Mouse (Mus musculus) forebrain, embryonic 12.5 days (tissue): ENCODE measurements around the gene 5330417C22Rik. TPM values are rescaled to one million over a fixed set of nuclear protein-coding genes. Genes with fewer than 3 reads are reported as not detected.

Source experiments
- ATAC-seq: fragments of 200-750 bp; cut with Nextera tagmentation; 2 replicates; pipeline ENCODE4 v1.8.0; 2017; ENCODE audit warnings: moderate TSS enrichment; ENCODE audit not compliant: low FRiP score
- H3K27ac ChIP-seq: fragments of 300-500 bp; sonication (generic); 2 replicates; pipeline ENCODE4 v1.5.1; 2016; ENCODE audit warnings: mild to moderate bottlenecking
- H3K27me3 ChIP-seq: fragments of 300-500 bp; sonication (generic); 2 replicates; pipeline ENCODE4 v1.6.1; 2016; ENCODE audit warnings: mild to moderate bottlenecking
- H3K36me3 ChIP-seq: fragments of 300-500 bp; sonication (generic); replicated peaks from 2 replicates; pipeline ENCODE4 v1.6.1; 2016; ENCODE audit warnings: mild to moderate bottlenecking
- H3K4me1 ChIP-seq: fragments of 300-500 bp; sonication (generic); 2 replicates; pipeline ENCODE4 v1.6.1; 2016
- H3K4me2 ChIP-seq: fragments of 300-500 bp; sonication (generic); 2 replicates; pipeline ENCODE4 v1.6.1; 2016; ENCODE audit warnings: mild to moderate bottlenecking, moderate library complexity
- H3K4me3 ChIP-seq: fragments of 300-500 bp; sonication (generic); replicated peaks from 2 replicates; pipeline ENCODE4 v1.5.1; 2016; ENCODE audit warnings: mild to moderate bottlenecking
- H3K9ac ChIP-seq: fragments of 300-500 bp; sonication (generic); 2 replicates; pipeline ENCODE4 v1.6.1; 2016; ENCODE audit warnings: mild to moderate bottlenecking
- H3K9me3 ChIP-seq: fragments of 300-500 bp; sonication (generic); 2 replicates; pipeline ENCODE4 v1.6.1; 2016
- WGBS: fragments of 180-500 bp; shearing (Covaris S2); methylation state at CpG from one replicate; pipeline ENCODE4 v1.1.7; 2016; 5-methylcytosine and 5-hydroxymethylcytosine counted together
- polyA plus RNA-seq: library from polyadenylated mRNA; unstranded; fragments of >200 nt; fragmentation: Nextera tagmentation; extraction: Ambion mirVana; gene quantifications from 2 replicates; pipeline ENCODE4 v1.2.1, GENCODE M21; 2016

5330417C22Rik gene
- polyA plus RNA-seq, 1 experiment from 2014 or later: 3.7 TPM

DNA sequence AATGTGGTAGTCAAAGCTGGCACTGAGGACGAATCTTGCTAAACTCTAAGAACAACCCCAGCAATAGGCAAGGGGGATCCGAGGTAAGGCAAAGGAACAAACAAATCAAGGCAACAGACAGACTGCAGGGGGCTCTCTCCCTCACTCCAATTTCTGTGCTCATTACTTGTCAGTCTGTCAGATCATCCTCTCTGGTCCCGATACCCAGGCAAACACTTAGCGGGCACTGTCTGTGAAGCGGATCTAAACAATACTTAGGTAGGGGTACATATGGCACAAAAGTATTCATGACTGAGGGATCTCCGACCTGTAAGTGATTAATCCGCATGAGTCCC lies 100.0 kb downstream of the 5330417C22Rik start:
- Histone ChIP-seq H3K4me3 (no peak overlapping the region), H3K27me3 (no peaks in the 10 kb centered on the region), H3K9me3 (no peaks in the 10 kb centered on the region), H3K27ac (no peak overlapping the region; the same call in 1 of the 2 replicates), H3K9ac (no peak overlapping the region), H3K4me1 (peaks cover 55% of the 10 kb centered on the region), H3K4me2 (no peak overlapping the region), H3K36me3 (peaks cover 42% of the 10 kb centered on the region)
- WGBS: 73% methylated on average over 7 of the region's 7 CpGs
- no peak for ATAC-seq

DNA sequence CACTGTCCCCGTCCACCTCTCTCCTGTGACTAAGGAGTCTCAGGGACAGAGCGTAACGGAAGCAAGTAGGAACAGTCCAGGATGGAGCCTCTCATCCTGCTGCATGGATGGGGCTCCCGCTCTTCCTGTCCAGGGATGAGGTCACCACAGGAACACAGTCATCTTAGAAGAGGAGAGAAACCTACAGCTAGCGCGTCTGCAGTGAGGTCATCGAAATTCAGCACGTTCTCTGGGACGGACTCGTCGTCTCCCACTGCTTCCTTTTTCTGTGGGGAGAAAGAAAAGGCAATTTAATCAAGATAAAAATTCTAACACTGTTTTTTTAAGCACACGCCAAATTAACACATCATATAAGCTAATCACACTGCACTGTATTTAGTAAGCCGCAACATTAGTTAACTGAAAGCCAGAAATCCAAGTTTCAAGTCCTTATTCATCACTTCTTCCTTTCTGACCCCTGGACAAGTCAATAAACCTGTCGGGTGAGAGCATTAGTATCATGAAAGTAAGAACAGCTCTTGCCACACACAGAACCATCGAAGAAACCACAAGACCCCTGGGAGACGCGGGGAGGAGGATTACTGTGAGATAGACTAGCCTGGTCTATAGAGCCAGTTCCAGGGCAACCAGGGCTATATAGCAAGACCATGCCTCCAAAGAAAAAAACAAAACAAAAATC lies 100.5 kb downstream of the 5330417C22Rik start:
- peaks cover 58% of the 10 kb centered on the region for H3K4me1 ChIP-seq
- H3K36me3 ChIP-seq: peaks cover 46% of the 10 kb centered on the region
- H3K9ac ChIP-seq: 0 out of 2 replicates have a peak overlapping the region, but pooled peaks have one; percentile 38
- H3K27ac ChIP-seq: peak overlapping the region; percentile 97
- WGBS: 81% methylated on average over 17 of the region's 17 CpGs
- no peak for ATAC-seq
- H3K9me3 ChIP-seq: no peaks in the 10 kb centered on the region
- H3K4me3 ChIP-seq: no peak overlapping the region
- no peak overlapping the region for H3K4me2 ChIP-seq
- no peaks in the 10 kb centered on the region for H3K27me3 ChIP-seq

DNA sequence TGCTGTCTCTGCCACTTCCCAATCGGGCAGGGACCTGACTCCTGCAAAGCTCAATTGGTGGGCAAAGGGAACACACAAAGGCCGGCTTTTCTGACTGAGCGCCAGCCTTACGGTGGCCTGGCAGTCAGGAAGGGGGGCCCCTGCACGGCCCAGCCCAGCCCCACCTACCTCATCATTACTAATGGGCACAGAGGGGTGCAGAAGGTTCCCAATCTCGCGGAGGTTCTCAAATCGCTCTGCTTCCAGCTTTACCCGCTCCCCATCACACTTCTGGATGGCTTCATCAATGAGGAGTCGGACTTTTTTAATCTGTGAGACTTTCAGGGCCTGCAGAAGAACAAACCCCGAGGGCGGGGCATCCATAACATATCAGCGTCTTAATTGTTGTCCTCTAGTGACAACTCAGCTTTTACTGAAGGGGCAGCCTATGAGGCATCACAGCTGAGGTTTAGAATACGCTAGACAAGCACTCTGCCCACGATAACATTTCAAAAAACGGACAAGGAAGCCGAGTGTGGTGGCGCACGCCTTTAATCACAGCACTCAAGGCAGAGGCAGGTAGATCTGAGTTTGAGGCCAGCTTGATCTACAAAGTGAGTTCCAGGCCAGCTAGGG lies 102.3 kb downstream of the 5330417C22Rik start:
- 7% methylated on average over 19 of the region's 19 CpGs for WGBS
- H3K27me3 ChIP-seq: no peaks in the 10 kb centered on the region
- H3K27ac ChIP-seq: peak overlapping the region; percentile 97
- peaks cover 50% of the 10 kb centered on the region for H3K36me3 ChIP-seq
- no peaks in the 10 kb centered on the region for H3K9me3 ChIP-seq
- peak overlapping the region; percentile 41 for H3K4me2 ChIP-seq
- H3K4me3 ChIP-seq: peak overlapping the region; percentile 18; the same call in 1 of the 2 replicates
- H3K9ac ChIP-seq: peak overlapping the region; percentile 44
- ATAC-seq: peak; percentile 80
- H3K4me1 ChIP-seq: peaks cover 60% of the 10 kb centered on the region

DNA sequence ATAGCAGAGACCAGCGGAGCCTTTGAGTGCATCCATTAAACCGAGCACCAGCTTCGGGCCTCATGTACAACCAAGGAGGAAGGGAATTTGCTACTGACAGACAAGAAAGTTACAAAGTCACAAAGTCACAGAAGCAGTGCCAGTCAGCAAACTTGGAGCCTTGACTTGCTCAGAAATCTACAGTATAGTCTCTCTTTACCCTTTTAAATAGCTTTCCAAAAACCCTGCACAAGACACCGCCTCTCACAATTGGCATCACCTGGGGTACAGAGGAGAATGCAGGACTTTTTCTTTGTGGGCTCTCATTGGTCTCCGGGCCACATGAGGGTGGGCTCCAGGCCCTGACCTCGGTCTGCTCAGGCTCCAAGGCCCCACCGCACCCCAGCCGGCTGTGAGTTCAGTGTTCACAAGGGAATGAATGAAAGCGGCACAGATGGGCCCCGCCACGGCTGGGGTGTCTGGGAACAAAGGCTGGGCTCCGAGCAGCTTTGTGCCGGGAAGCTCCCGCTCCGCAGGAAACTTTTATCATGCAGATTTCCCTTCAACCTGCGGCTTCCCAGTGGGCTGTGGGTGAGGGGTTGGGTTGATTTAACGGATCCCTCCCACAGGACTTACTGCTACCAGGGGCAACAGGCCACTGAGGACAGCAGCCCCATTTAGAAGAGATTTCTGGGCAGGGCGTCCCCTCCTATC lies 103.0 kb downstream of the 5330417C22Rik start:
- H3K27ac ChIP-seq: peak overlapping the region; percentile 97
- peaks cover 60% of the 10 kb centered on the region for H3K4me1 ChIP-seq
- H3K4me2 ChIP-seq: peak overlapping the region; percentile 41
- H3K9me3 ChIP-seq: no peaks in the 10 kb centered on the region
- ATAC-seq: peak; percentile 86
- WGBS: 5% methylated on average over 18 of the region's 18 CpGs
- no peaks in the 10 kb centered on the region for H3K27me3 ChIP-seq
- H3K9ac ChIP-seq: peak overlapping the region; percentile 44
- H3K36me3 ChIP-seq: peaks cover 52% of the 10 kb centered on the region
- peak overlapping the region; percentile 18; the same call in 1 of the 2 replicates for H3K4me3 ChIP-seq

DNA sequence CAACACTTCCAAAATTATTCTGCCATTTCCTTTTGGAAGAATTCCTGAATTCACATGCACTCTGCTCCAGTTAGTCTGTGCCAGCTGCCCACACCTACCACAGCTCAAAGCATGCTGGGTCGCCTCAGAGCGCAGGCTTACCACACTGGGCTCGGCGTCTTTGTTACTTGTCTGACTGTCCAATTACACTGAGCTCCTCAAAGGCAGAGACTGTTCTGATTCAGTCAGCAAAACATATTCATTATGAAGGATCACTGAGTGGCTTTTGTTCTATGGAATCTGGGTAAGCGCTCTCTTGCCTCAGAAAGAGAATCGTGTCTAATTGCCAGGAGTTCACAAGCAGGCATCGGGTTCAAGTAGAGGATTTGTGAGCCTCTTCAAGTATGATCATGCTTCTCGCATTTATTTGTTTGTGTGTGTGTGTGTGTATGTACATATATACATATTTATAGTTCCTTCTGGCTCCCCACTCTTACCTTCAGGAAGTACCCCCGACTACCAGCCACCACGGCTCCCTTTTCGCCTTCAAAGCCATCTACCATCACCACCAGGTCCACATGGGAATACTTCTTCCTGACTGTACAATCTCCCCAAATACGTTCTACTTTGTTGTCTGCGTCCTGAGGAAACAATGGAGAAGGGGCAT lies 103.7 kb downstream of the 5330417C22Rik start:
- Histone ChIP-seq H3K9me3 (no peaks in the 10 kb centered on the region), H3K27me3 (no peaks in the 10 kb centered on the region), H3K9ac (peak overlapping the region; percentile 44; the same call in 1 of the 2 replicates), H3K36me3 (peaks cover 59% of the 10 kb centered on the region), H3K4me1 (peaks cover 60% of the 10 kb centered on the region), H3K27ac (peak overlapping the region; percentile 97), H3K4me2 (peak overlapping the region; percentile 41), H3K4me3 (no peak overlapping the region)
- 16% methylated on average over 13 of the region's 13 CpGs for WGBS
- ATAC-seq: peak; percentile 84

DNA sequence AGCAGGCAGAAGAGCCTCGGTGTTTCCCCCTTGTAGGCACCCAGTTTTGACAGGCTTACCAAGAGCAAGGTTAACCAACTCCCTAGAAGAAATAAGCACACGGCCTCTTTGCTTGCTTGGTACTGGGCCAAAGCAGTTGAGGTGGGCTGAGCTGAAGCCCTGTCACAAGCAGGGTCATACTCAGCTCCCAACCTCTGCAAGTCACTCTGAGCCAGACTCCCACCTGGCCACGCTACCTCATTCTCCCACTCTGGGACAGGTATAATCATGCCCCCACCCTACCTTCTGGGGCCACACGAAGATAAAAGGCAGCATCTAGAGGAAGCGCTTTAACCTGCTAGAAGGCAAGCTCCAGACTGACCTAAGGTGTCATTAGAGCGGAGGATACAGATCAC lies 110.7 kb downstream of the 5330417C22Rik start:
- whole genome bisulfite sequencing: 70% methylated on average over 6 of the region's 6 CpGs
- Histone ChIP-seq H3K27ac (peak overlapping the region; percentile 71), H3K36me3 (peaks cover 58% of the 10 kb centered on the region), H3K4me2 (no peak overlapping the region), H3K9me3 (no peaks in the 10 kb centered on the region), H3K9ac (no peak overlapping the region; the same call in 1 of the 2 replicates), H3K27me3 (no peaks in the 10 kb centered on the region), H3K4me3 (no peak overlapping the region), H3K4me1 (peaks cover 46% of the 10 kb centered on the region)
- ATAC-seq: no peak

DNA sequence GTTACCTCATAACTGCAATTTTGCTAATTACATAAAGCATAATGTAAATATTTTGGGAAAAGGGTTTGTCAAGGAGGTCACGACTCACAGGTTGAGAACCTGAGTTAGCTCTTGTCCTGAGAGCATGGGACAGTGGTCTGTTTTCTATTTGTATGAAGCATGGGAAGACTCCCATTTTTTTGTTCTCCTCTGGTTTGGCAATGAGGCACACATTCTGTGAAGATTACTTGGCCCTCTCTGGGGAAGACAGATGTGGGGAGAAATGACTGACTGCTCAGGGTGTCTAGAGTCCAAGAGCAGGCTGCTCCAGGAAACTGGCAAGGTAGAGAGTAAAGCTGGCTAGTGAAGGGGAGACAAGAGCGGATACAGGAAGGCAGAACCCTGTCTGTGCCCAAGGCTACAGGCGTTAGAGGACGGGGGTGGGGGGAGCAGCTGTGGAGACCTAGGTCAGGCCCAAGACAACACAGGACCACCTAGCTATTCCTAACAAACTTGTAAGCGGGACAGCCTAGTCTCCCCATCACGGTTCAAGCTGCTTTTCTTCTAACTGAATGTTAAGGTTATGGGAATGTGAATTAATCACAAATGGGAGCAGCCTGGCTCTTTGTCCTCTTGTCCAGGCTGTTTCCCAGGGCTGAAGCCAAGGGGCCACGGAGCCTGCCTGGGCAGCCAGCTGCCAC lies 111.3 kb downstream of the 5330417C22Rik start:
- H3K4me2 ChIP-seq: no peak overlapping the region
- H3K36me3 ChIP-seq: peaks cover 53% of the 10 kb centered on the region
- no peak overlapping the region for H3K4me3 ChIP-seq
- H3K9ac ChIP-seq: no peak overlapping the region; the same call in 1 of the 2 replicates
- no peaks in the 10 kb centered on the region for H3K27me3 ChIP-seq
- H3K4me1 ChIP-seq: peaks cover 46% of the 10 kb centered on the region
- 51% methylated on average over 7 of the region's 7 CpGs for WGBS
- H3K27ac ChIP-seq: peak overlapping the region; percentile 71
- H3K9me3 ChIP-seq: no peaks in the 10 kb centered on the region
- ATAC-seq: no peak

DNA sequence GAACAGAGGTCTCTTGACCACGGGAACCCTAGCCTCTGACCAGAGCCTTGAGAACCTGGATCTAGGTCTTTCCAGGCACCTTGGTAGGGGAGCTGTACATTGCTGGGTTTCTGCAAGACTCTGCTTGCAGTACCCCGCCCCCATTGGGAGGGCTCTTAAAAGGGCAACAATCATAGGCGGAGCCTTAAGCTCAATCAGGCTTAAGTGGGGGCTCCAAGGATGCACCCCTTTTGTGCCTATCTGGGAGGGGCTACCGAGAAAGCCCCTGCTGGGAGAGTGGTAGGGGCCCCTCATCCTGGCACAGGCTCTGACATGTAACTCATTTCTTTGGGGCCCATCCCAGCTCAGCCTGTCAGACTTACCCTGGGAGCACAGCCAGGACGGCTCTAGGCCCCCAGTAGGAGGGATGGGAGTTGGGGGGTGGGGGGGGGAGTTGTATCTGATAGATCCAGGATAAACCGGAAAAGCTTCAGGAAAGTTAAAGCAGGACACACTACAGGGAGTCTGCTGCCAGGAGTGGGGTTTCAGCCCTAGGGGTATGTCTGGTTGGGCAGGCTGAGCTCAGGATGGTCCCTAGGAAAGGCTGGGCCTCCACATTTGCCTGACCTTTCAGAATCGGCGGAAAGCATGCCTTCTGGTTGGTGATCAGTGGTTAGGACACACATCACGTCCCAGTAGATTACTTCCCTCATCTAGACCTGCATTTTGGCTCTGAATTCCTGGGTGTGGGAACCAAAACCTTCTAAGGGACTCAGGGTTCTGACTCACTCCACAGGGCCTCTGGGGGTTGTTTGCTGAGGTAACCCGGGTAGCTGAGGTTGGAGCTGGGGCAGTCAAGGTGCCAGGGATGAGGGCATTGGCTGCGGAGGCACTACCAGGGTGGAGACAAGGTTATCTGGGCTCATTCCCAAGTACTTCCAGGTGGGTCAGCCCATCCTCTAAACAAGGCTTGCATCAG lies 112.2 kb downstream of the 5330417C22Rik start:
- Histone ChIP-seq H3K9ac (peak overlapping the region; percentile 33; the same call in 1 of the 2 replicates), H3K4me2 (peak overlapping the region; percentile 51), H3K36me3 (peaks cover 43% of the 10 kb centered on the region), H3K4me1 (peaks cover 46% of the 10 kb centered on the region), H3K27me3 (no peaks in the 10 kb centered on the region), H3K27ac (peak overlapping the region; percentile 71), H3K9me3 (no peaks in the 10 kb centered on the region), H3K4me3 (peak overlapping the region; percentile 14)
- ATAC-seq: peak; percentile 73
- 19% methylated on average over 11 of the region's 11 CpGs for WGBS

DNA sequence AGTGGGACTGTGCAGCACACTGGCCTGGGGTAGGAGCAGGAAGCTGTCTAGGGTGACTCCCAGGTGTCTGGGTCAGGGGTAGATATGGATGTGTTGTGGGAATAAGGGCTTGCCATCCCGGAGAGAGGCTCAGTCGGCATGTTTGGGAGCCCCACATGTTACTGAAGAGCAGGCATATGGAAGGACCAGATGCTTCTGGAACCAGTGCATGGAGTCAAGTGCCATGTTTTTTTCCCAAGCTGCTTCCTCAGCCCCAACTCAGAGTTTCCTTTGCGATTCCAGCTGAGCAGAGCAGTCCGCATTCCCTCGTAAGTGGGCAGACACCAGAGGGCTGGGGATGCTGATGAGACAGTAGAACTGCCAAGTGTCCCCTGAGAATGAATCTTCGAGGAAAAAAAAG lies 113.3 kb downstream of the 5330417C22Rik start:
- Histone ChIP-seq H3K36me3 (peaks cover 32% of the 10 kb centered on the region), H3K4me1 (peaks cover 48% of the 10 kb centered on the region), H3K9me3 (no peaks in the 10 kb centered on the region), H3K9ac (peak overlapping the region; percentile 33; the same call in 1 of the 2 replicates), H3K4me2 (no peak overlapping the region), H3K27me3 (no peaks in the 10 kb centered on the region), H3K4me3 (no peak overlapping the region), H3K27ac (peak overlapping the region; percentile 36; the same call in 1 of the 2 replicates)
- WGBS: 52% methylated on average over 6 of the region's 6 CpGs
- no peak for ATAC-seq

DNA sequence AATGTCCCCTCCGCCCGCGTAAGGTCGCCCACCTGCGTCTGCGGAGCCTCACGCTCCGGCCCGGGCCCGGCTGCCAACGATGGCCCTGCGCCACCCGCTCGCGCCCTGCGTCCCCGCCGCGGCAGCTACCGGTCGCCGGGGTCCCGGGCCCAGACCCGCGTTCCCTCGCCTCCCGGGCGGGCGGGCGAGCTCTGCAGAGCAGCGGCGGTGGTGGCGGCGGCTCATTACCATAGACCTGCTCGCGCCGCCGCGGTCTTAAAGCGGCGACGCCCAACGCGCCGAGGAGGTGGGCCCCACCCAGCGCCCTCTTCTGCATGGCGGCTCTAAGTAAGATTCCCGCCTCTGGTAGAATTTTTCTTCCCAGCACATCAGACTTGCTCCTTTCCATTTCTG lies 120.5 kb downstream of the 5330417C22Rik start:
- H3K9ac ChIP-seq: peak overlapping the region; percentile 97
- H3K9me3 ChIP-seq: peaks cover 24% of the 10 kb centered on the region
- peaks cover 42% of the 10 kb centered on the region for H3K4me1 ChIP-seq
- peak overlapping the region; percentile 96 for H3K4me3 ChIP-seq
- peaks cover 14% of the 10 kb centered on the region for H3K27me3 ChIP-seq
- H3K4me2 ChIP-seq: peak overlapping the region; percentile 93
- WGBS: under 1% methylated on average over 48 of the region's 48 CpGs
- H3K27ac ChIP-seq: peak overlapping the region; percentile 94
- peaks cover 29% of the 10 kb centered on the region for H3K36me3 ChIP-seq
- ATAC-seq: peak; percentile 90
